Mouse (Mus musculus) testis, adult 2 months (tissue): ENCODE data around the gene Rap1gap.

ENCODE experiments used
- CTCF ChIP-seq: fragments of 200-500 bp; IDR thresholded peaks from 2 replicates; pipeline ENCODE4 v1.5.1; 2012; ENCODE audit warnings: low read depth, mild to moderate bottlenecking, inconsistent platforms, low read length, moderate library complexity; ENCODE audit not compliant: control insufficient read depth, insufficient read depth, insufficient replicate concordance
- POLR2A ChIP-seq: fragments of 200-500 bp; IDR thresholded peaks from 2 replicates; pipeline ENCODE4 v1.6.1; 2012; ENCODE audit warnings: low read depth, mild to moderate bottlenecking, inconsistent platforms, low read length, moderate library complexity; ENCODE audit not compliant: control insufficient read depth

DNA sequence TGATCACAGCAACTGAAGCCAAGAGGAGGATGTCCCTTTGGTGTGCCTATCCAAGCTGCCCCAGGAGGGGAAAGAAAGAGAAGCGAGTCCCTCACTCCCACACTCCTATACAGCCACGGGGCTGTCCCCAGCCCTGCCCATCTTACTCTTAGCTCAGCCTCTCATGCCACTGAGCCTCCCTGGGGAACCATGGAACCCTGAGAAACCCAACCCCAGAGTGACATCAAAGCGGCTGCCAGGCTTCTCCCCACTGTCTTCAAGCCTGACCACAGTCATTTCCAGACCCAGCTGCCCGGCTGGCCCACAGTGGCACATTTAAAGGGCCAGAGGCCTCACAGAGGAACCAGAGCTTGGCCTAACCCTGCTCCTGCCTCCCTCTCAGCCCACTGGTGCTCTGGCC, 84.2 kb downstream of the Rap1gap start:
- no peak for TF ChIP-seq CTCF
- no peak for TF ChIP-seq POLR2A
